Mouse (Mus musculus): ENCODE measurements around the gene Htr1f. TPM values are rescaled to one million over a fixed set of nuclear protein-coding genes. Genes with fewer than 3 reads are reported as not detected.

Gene Htr1f
- total RNA-seq, 2 experiments from 2014 or later: not detected

GRCm38 (mm10) chr16:64973533-64974305 lies 131.9 kb downstream of the Htr1f start:
- DNase-seq (ENCODE audit: low spot score in 2 of 2): no peak

- DNase-seq (ENCODE audit: low spot score in 2 of 2): peak in 1 of 2 experiments; percentile 2
Observed at GRCm38 (mm10) chr16:64961690-64962089, 144.0 kb downstream of the Htr1f start.

GRCm38 (mm10) chr16:64941646-64942195 lies 163.9 kb downstream of the Htr1f start:
- no peak for DNase-seq (ENCODE audit: low spot score in 2 of 2)

- DNase-seq (ENCODE audit: low spot score in 2 of 2): no peak
Observed at GRCm38 (mm10) chr16:64934793-64935192, 170.9 kb downstream of the Htr1f start.

GRCm38 (mm10) chr16:64934011-64934410 lies 171.6 kb downstream of the Htr1f start:
- no peak for DNase-seq (ENCODE audit: low spot score in 2 of 2)

GRCm38 (mm10) chr16:64923500-64923899 lies 182.2 kb downstream of the Htr1f start:
- no peak for DNase-seq (ENCODE audit: low spot score in 2 of 2)

GRCm38 (mm10) chr16:64908747-64909146 lies 196.9 kb downstream of the Htr1f start:
- DNase-seq (ENCODE audit: low spot score in 2 of 2): no peak

- DNase-seq (ENCODE audit: low spot score in 2 of 2): no peak
Observed at GRCm38 (mm10) chr16:64907112-64907511, 198.5 kb downstream of the Htr1f start.

GRCm38 (mm10) chr16:64903328-64903727 lies 202.3 kb downstream of the Htr1f start:
- no peak for DNase-seq (ENCODE audit: low spot score in 2 of 2)

- DNase-seq (ENCODE audit: low spot score in 2 of 2): no peak
Observed at GRCm38 (mm10) chr16:64899084-64899483, 206.6 kb downstream of the Htr1f start.

GRCm38 (mm10) chr16:64889496-64889895 lies 216.2 kb downstream of the Htr1f start:
- DNase-seq (ENCODE audit: low spot score in 2 of 2): no peak

GRCm38 (mm10) chr16:64885547-64885946 lies 220.1 kb downstream of the Htr1f start:
- no peak for DNase-seq (ENCODE audit: low spot score in 2 of 2)

GRCm38 (mm10) chr16:64885142-64885541 lies 220.5 kb downstream of the Htr1f start:
- peak in 1 of 2 experiments; percentile 31 for DNase-seq (ENCODE audit: low spot score in 2 of 2)

GRCm38 (mm10) chr16:64884420-64884838 lies 221.2 kb downstream of the Htr1f start:
- peak in 1 of 2 experiments; percentile 47 for DNase-seq (ENCODE audit: low spot score in 2 of 2)

GRCm38 (mm10) chr16:64883896-64884295 lies 221.8 kb downstream of the Htr1f start:
- peak in 1 of 2 experiments; percentile 29 for DNase-seq (ENCODE audit: low spot score in 2 of 2)

GRCm38 (mm10) chr16:64881442-64881841 lies 224.2 kb downstream of the Htr1f start:
- DNase-seq (ENCODE audit: low spot score in 2 of 2): no peak

- DNase-seq (ENCODE audit: low spot score in 2 of 2): no peak
Observed at GRCm38 (mm10) chr16:64880986-64881385, 224.7 kb downstream of the Htr1f start.

- no peak for DNase-seq (ENCODE audit: low spot score in 2 of 2)
Observed at GRCm38 (mm10) chr16:64879735-64880134, 225.9 kb downstream of the Htr1f start.

GRCm38 (mm10) chr16:64878611-64879132 lies 227.0 kb downstream of the Htr1f start:
- DNase-seq (ENCODE audit: low spot score in 2 of 2): no peak

GRCm38 (mm10) chr16:64877314-64877713 lies 228.3 kb downstream of the Htr1f start:
- DNase-seq (ENCODE audit: low spot score in 2 of 2): no peak

GRCm38 (mm10) chr16:64876631-64877265 lies 228.9 kb downstream of the Htr1f start:
- DNase-seq (ENCODE audit: low spot score in 2 of 2): no peak

GRCm38 (mm10) chr16:64875822-64876221 lies 229.8 kb downstream of the Htr1f start:
- DNase-seq (ENCODE audit: low spot score in 2 of 2): no peak

Data from adrenal gland, adult 18-20 months (tissue).